Mouse (Mus musculus): Measurements from ENCODE around the gene Gsdma3.

Gene Gsdma3

DNA sequence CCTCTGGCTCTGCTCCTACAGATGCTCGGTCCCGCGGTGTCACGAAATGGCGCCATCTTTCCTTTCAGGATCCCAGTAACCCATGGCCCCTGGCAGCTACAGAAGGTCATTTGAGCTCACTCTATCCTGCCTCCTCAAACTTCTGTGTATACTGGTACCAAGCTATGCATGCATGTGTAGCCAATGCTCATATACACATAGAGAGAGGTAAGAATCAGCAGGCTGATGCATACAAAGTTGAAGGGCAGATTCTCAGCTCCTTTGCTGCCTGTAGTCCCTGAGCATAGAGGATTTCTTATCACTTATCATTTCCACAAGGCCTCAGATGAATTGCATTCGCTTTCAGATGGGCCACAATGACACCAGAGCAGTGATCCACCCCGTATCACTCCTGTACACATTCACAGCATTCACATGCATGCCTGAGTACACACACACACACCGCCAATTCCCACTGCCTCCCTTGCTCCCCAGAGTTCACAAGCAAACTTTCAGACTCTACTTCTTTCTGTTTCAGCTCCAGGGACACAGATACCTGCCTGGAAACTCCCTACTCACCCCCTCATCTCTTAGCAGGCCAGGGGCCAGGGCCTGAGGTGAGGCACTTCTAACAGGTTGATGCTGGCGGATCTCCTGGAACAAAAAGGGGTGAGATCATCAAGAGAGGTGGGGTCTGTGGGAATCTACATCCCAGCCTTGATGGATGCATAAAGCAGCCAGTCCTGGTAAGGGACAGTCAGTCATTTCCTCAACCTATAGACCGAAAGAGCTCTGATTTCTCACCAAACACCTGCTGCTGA, at the start of gene Gsdma3, which contains the start of gene Gm12355:
Gene Gsdma3, plus strand, starts transcription at position 750 of the 800 bp plus-strand sequence.
Gene Gm12355, minus strand, starts transcription at position 51 of the 800 bp plus-strand sequence.
- no peak for DNase-seq

- no peak for DNase-seq
Observed at GRCm38 (mm10) chr11:98577776-98578175, 48.4 kb upstream of the Gsdma3 start.

- no peak for DNase-seq
Observed at GRCm38 (mm10) chr11:98580301-98581121, 45.6 kb upstream of the Gsdma3 start.

DNA sequence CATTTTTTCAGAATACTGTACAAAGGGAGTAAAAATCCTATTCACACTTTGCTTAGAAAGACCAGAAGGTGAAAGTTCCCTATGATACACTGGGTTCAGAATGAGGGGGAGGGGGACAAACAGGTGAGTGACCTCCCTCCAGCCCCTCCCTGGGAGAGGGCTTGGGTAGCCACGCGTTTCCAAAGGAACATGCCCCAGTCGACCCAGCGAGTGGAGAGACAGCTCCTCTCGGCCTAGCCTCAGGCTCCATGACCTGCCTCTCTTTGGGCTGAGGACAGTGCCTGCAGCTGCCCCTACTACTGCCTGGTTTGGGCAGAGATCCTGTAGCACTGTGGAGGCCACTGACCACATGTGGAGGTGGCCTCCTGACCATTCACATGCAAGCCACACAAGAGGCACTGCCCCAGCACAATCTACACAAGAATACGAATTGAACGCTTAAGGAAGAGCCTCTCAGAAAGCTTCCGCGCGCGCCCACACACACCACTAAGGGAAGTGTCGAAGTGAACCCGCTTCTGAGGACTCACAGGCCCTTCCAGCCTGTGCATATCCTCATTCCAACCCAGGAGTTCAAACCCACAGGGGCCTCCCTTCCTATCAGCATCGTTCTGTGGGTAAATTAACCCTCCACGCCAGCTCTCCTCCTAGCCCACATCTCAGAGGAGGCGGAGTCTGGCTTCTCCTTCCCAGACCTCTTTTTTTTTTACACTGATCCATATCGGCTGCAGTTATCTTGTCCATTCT, 44.7 kb upstream of the Gsdma3 start:
- DNase-seq, result no peak

GRCm38 (mm10) chr11:98582030-98582388, 44.2 kb upstream of the Gsdma3 start:
- no peak for DNase-seq

- no peak for DNase-seq
Observed at GRCm38 (mm10) chr11:98582551-98583264, 43.5 kb upstream of the Gsdma3 start.

GRCm38 (mm10) chr11:98583265-98583552, 43.0 kb upstream of the Gsdma3 start:
- DNase-seq, result no peak

DNA sequence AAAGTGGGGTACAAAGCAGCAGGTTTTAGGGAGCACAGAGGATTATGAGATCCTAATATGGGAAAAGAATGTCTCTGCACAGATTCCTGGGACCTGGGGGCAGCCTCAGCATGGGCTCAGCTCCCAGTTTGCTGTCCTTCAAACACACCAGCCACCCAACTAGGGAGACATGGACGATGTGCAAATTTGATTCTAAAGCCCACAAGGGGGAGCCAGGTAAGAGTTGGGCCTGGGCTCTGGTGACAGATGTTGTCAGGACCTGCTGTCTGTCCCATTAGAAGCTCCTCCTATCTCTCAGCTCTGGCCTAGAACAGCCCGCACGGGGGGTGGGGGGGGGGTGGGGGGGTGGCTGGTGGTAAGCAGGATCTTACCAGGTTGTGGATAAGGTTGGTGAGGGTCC, 42.6 kb upstream of the Gsdma3 start:
- no peak for DNase-seq

DNA sequence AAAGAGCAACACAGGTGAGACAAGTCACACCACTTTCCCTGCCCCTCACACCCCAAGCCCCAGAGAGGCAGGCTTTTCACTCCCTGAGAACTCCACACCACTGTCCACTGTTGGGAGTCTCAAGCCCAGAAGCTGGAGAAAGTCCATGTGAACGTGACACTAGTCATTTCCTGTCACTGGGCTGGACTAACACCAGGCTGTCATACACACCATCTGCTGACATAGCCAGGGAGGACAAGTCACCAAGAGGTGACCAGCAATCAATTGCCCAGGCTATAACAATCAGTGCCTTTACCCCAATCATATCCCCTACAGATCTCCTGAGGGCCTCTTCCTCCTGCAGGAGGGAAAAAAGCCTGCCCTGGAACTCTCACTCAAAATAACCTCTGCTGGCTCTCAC, 42.0 kb upstream of the Gsdma3 start:
- DNase-seq, result no peak

- DNase-seq, result no peak
Observed at GRCm38 (mm10) chr11:98584629-98585177, 41.5 kb upstream of the Gsdma3 start.

DNA sequence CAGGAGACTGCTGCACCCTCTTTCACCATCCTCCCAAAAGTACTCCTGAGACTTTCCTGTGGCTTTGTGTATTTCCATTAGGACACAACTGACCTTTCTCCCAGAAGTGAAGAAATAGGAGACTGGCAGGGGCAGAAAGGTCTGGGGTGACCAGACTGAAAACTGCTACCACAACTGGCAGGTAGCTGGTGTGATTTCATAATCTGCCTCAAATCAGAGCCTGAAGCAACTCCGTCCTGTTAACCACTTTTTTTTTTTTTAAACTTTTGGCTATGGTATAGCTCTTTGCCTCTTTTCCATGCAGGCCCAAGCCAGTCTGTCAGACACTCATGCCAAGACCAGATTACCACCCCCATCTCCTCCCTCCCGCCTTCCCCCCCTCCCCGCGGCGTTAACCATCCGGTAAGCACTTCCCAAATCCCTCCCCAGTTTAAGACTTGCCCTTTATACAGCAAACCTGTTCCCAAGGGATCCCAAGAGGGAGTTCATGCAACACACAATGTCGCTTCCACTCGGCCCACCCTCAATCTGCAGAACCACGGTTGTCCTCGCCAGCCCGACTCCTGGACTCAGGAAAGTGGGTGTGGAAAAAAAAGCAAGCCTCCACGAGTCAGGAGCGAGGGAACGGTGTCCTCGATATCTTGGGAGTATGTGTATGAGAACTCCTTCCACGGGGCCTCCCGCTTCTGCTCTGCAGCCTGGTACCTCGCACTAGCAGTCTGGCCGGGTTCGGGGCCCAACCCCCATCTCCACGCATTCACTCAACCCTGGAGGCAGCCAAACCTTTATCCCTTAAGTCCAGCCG, 39.9 kb upstream of the Gsdma3 start:
- DNase-seq, result no peak

DNA sequence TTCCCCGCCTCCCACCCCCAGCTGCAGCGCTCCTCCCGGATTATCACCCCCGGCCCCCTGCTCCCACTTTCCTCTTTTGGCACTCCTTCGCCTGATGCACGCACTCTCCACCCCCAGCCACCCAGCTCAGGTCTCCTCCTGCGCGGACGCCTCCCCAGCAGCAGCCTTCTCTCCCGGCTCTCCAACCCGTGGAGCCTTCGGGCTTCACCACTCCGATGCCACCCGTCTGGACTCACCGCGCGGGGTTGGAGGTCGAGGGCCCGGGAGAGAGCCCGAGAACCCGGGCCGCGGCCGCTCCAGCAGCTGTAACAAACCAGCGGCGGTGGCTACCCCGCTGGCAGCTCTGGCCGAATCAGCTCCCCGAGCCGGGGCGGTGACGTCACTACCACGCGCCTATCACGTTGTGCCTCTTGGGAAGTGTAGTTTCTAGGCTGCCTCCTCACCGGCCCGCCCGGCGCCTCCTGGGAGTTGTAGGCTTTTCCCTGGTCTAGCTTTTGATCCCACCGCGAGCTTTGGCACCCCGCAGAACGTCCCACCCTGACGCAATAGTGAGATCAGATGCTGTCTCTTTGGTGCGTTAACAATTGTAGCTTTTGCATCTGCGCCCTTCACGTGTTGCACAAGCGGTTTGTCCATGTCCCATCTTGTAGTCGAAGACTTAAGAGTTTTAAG, 39.1 kb upstream of the Gsdma3 start, which contains the start of gene Ormdl3:
Gene Ormdl3, minus strand, starts transcription at position 477 of the 672 bp plus-strand sequence.
- peak; percentile 94 to 97 for DNase-seq

DNA sequence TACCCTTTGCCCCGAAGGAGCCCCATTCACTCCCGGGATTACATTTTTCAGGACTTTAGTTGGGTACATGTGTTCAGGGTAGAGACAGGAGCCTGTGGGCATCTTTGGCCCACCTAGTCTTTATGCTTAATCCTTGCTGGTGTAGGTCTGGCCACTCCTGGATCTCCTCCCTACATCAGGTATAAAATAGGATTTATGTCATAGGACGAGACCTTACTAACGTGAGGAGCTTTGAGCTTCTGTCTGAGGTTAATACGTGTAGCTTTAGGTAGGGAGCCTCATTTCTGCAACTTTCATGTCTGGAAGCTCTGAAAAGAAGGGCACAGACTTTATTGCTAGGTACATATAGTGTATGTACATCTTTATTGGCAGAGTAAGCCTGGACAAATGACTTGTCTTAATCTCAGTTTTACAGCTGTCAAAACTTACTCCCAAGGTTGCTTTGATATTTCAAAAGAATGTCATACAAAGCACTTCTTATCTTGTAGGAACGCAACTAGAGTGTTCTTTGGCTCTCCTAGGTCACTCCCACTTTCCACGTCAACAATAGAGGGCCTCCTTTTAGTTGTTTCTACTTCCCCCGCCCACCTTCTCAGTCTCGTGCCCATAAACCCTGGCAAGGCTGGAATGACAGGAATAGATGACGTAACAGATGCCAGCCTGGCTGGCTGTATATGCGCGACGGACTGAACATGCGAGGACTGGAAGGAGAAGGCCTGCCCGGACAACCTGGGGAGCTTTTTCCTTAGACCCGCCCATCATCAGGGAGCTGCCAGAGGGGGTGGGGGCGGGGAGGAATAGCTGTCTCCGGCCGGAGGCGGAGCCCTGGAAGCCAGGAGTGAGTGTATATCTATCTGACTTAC, 38.2 kb upstream of the Gsdma3 start:
- DNase-seq, result peak; percentile 24 to 32

- no peak for DNase-seq
Observed at GRCm38 (mm10) chr11:98588833-98589281, 37.3 kb upstream of the Gsdma3 start.

- no peak for DNase-seq
Observed at GRCm38 (mm10) chr11:98589306-98589705, 36.9 kb upstream of the Gsdma3 start.

GRCm38 (mm10) chr11:98590548-98591445, 35.4 kb upstream of the Gsdma3 start:
- no peak for DNase-seq

DNA sequence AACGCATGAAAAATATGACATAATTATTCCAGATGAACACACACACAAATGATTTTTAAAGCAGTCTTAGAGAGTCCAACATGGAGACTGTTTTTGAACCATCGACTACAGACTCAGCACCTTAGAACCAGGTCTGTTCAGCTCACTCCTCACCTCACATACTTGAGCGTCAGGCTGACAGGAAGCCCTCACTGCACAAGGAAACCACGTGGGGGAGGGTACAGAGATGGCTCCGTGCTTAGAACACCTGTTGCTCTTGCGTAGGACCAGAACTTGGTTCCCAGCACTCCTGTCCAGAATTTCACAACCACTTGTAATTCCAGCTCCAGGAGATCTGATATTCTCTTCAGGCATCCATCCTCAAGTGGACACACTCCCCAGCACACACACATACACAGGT, 31.1 kb upstream of the Gsdma3 start:
- DNase-seq, result no peak

DNA sequence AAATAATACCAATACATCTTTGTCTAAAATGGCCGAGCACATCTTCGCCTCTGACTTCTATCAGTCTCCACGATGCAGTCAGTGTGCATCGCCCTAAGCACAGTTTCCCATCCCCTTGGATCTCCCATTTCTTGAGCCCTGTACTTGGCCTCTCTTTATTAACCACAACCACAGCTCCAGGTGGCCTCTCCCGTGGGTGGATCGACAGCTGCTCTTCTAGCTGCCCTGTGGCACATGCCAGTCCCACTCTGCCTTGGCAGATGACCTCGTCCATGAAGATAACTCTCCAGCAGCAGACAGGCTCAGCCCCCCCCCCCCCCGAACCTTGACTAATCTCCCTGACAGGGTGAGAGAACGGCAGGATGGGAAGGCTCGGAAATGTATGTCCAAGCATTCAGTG, 30.7 kb upstream of the Gsdma3 start:
- DNase-seq, result no peak

- DNase-seq, result no peak
Observed at GRCm38 (mm10) chr11:98595955-98596354, 30.2 kb upstream of the Gsdma3 start.

Data from spleen, adult 18-20 months (tissue).